Mouse (Mus musculus) inflammation-experienced regulatory T-cells (primary cell): ENCODE measurements around the gene Tsc22d3. TPM values are rescaled to one million over a fixed set of nuclear protein-coding genes. Genes with fewer than 3 reads are reported as not detected.

Source experiments
- polyA plus RNA-seq, 2 experiments: library from polyadenylated mRNA; unstranded; fragments of 100-300 nt; shearing (Covaris generic); gene quantifications; one replicate each; pipeline ENCODE4 v1.2.1; 2017

The Tsc22d3 gene
- 100 to 1,000 TPM; 317 to 395 TPM for polyA plus RNA-seq

DNA sequence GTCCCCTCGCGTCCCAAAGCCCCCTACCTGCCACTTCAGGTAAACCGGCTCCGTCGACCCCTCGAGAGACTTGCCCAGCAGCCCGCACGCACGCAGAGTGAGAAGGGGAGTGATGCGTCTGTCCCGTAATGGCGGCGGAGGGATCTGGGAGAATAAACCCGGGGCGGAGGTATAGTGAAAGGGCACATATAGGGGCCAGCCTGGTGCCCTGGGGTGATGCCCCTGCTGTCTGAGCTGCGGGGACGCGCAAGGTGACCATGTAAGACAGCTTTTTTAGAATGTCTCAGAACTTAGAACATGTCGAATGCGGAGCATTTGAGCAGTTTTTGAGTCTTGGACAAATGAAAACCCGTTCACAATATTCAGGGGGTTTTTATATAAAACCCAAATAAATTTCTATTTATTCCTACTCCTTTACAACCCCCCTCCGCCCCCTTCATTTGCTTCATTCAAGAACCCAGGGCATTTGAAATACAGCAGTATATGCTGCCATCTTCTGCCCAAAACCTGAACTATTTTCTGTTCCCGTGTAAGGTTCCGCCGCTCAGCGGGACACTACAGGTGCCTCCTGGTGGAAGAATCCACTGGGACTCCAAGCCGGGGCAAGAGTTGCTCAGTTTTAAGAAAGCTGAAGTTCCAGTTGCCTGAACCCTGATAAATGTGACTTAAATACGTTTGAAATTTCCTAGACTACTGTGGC is at the start of gene Tsc22d3:
Gene Tsc22d3 (minus strand): TSS at position 250 of the 700 bp plus-strand sequence.

Other genes starting within 250 kb of the Tsc22d3 start
- 10 to 100 TPM; 68.6 to 78.9 TPM for gene Prps1, start 144.0 kb downstream of the Tsc22d3 start, polyA plus RNA-seq
- gene Mid2, start 63.9 kb upstream of the Tsc22d3 start, polyA plus RNA-seq, result 1 to 10 TPM; 1.4 to 2.6 TPM
- under 1 TPM; 0.33 TPM for gene Tex13b, start 212.8 kb upstream of the Tsc22d3 start, polyA plus RNA-seq